Mouse (Mus musculus) neural tube, embryonic 12.5 days (tissue): ENCODE measurements around the gene Tmprss9. TPM values are rescaled to one million over a fixed set of nuclear protein-coding genes. Genes with fewer than 3 reads are reported as not detected.
"Not testable (repeated sequence)": the region's sequence is repeated elsewhere in the genome, so short reads cannot be mapped to it uniquely, and the experiment has no call there.

Experiments used
- ATAC-seq: fragments of 200-750 bp; cut with Nextera tagmentation; 2 replicates; pipeline ENCODE4 v1.8.0; 2017; ENCODE audit warnings: low read depth, mild to moderate bottlenecking, moderate TSS enrichment, moderate library complexity; ENCODE audit not compliant: low FRiP score
- H3K27ac ChIP-seq: fragments of 300-500 bp; sonication (generic); 2 replicates; pipeline ENCODE4 v1.5.1; 2016
- H3K27me3 ChIP-seq: fragments of 300-500 bp; sonication (generic); replicated peaks from 2 replicates; pipeline ENCODE4 v1.6.1; 2016; ENCODE audit warnings: mild to moderate bottlenecking
- H3K36me3 ChIP-seq: fragments of 300-500 bp; sonication (generic); 2 replicates; pipeline ENCODE4 v1.6.1; 2016; ENCODE audit warnings: mild to moderate bottlenecking
- H3K4me1 ChIP-seq: fragments of 300-500 bp; sonication (generic); 2 replicates; pipeline ENCODE4 v1.6.1; 2016
- H3K4me2 ChIP-seq: fragments of 300-500 bp; sonication (generic); replicated peaks from 2 replicates; pipeline ENCODE4 v1.6.1; 2016; ENCODE audit warnings: mild to moderate bottlenecking
- H3K4me3 ChIP-seq: fragments of 300-500 bp; sonication (generic); 2 replicates; pipeline ENCODE4 v1.5.1; 2016
- H3K9ac ChIP-seq: fragments of 300-500 bp; sonication (generic); 2 replicates; pipeline ENCODE4 v1.6.1; 2016; ENCODE audit warnings: mild to moderate bottlenecking
- H3K9me3 ChIP-seq: fragments of 300-500 bp; sonication (generic); 2 replicates; pipeline ENCODE4 v1.6.1; 2016; ENCODE audit warnings: mild to moderate bottlenecking
- WGBS: fragments of 180-500 bp; shearing (Covaris S2); methylation state at CpG from one replicate; pipeline ENCODE4 v1.1.7; 2016; 5-methylcytosine and 5-hydroxymethylcytosine counted together
- polyA plus RNA-seq: library from polyadenylated mRNA; unstranded; fragments of >200 nt; fragmentation: Nextera tagmentation; extraction: Ambion mirVana; gene quantifications from 2 replicates; pipeline ENCODE4 v1.2.1, GENCODE M21; 2016

The Tmprss9 gene
- 0.06 and 0.10 TPM in 2 replicates for polyA plus RNA-seq

GRCm38 (mm10) chr10:80871581-80871980 is at the start of gene Tmprss9:
Tmprss9 (plus strand) TSS chr10:80871848.
- H3K4me1 ChIP-seq: no peaks in the 10 kb centered on the region
- no peaks in the 10 kb centered on the region; the same call in 1 of the 2 replicates for H3K27me3 ChIP-seq
- H3K36me3 ChIP-seq: peaks cover 18% of the 10 kb centered on the region
- H3K4me3 ChIP-seq: no peak within 1 kb of the TSS
- H3K4me2 ChIP-seq: no peak within 1 kb of the TSS
- ATAC-seq: no peak
- WGBS: 36% methylated on average over 9 of the region's 9 CpGs
- no peak within 1 kb of the TSS for H3K27ac ChIP-seq
- H3K9me3 ChIP-seq: no peaks in the 10 kb centered on the region
- no peak within 1 kb of the TSS for H3K9ac ChIP-seq

- H3K4me1 ChIP-seq: no peaks in the 10 kb centered on the region; the same call in 1 of the 2 replicates
- ATAC-seq: no peak
- no peaks in the 10 kb centered on the region for H3K27me3 ChIP-seq
- H3K36me3 ChIP-seq: no peaks in the 10 kb centered on the region
- no peak overlapping the region for H3K4me2 ChIP-seq
- 46% methylated on average over 2 of the region's 2 CpGs for WGBS
- no peak overlapping the region for H3K27ac ChIP-seq
- H3K9ac ChIP-seq: no peak overlapping the region
- H3K9me3 ChIP-seq: no peaks in the 10 kb centered on the region
- H3K4me3 ChIP-seq: no peak overlapping the region
These were observed 49.7 kb upstream of the Tmprss9 start for GRCm38 (mm10) chr10:80821991-80822390.

- Histone ChIP-seq H3K4me3 (no peak overlapping the region), H3K4me1 (peaks cover 2% of the 10 kb centered on the region), H3K36me3 (no peaks in the 10 kb centered on the region), H3K27me3 (no peaks in the 10 kb centered on the region), H3K27ac (no peak overlapping the region), H3K9me3 (no peaks in the 10 kb centered on the region), H3K9ac (no peak overlapping the region), H3K4me2 (no peak overlapping the region)
- 92% methylated on average over 5 of the region's 5 CpGs for WGBS
- no peak for ATAC-seq
These were observed 49.1 kb upstream of the Tmprss9 start for GRCm38 (mm10) chr10:80822528-80822927.

- WGBS: 94% methylated on average over 1 of the region's 1 CpGs
These were observed 48.3 kb upstream of the Tmprss9 start for GRCm38 (mm10) chr10:80823316-80823715.

GRCm38 (mm10) chr10:80823847-80824643 is 47.6 kb upstream of the Tmprss9 start:
- Histone ChIP-seq H3K4me2 (no peak overlapping the region), H3K9ac (no peak overlapping the region), H3K36me3 (peaks cover 4% of the 10 kb centered on the region), H3K27me3 (no peaks in the 10 kb centered on the region), H3K4me1 (peaks cover 14% of the 10 kb centered on the region), H3K9me3 (no peaks in the 10 kb centered on the region), H3K27ac (no peak overlapping the region), H3K4me3 (no peak overlapping the region)
- ATAC-seq: no peak
- 71% methylated on average over 8 of the region's 8 CpGs for WGBS

More at GRCm38 (mm10) chr10:80823316-80823715, 48.3 kb upstream of the Tmprss9 start:
- no peaks in the 10 kb centered on the region for H3K27me3 ChIP-seq
- peaks cover under 1% of the 10 kb centered on the region; the same call in 1 of the 2 replicates for H3K36me3 ChIP-seq
- H3K9ac ChIP-seq: no peak overlapping the region
- H3K27ac ChIP-seq: no peak overlapping the region
- no peak overlapping the region for H3K4me2 ChIP-seq
- peaks cover 10% of the 10 kb centered on the region for H3K4me1 ChIP-seq
- ATAC-seq: no peak
- H3K4me3 ChIP-seq: no peak overlapping the region
- H3K9me3 ChIP-seq: no peaks in the 10 kb centered on the region

- Histone ChIP-seq H3K4me1 (peaks cover 21% of the 10 kb centered on the region), H3K9me3 (no peaks in the 10 kb centered on the region), H3K4me3 (no peak overlapping the region), H3K9ac (no peak overlapping the region), H3K27me3 (no peaks in the 10 kb centered on the region), H3K27ac (no peak overlapping the region), H3K36me3 (peaks cover 12% of the 10 kb centered on the region), H3K4me2 (no peak overlapping the region)
- no peak for ATAC-seq
- 77% methylated on average over 2 of the region's 2 CpGs for WGBS
These were observed 46.8 kb upstream of the Tmprss9 start for GRCm38 (mm10) chr10:80824827-80825226.

GRCm38 (mm10) chr10:80826151-80827062 is 45.2 kb upstream of the Tmprss9 start, which contains the start of gene Oaz1:
Oaz1 (plus strand) TSS chr10:80826656.
- peak within 1 kb of the TSS; percentile 70 for H3K27ac ChIP-seq
- peak within 1 kb of the TSS; percentile 87 for H3K4me3 ChIP-seq
- no peaks in the 10 kb centered on the region for H3K27me3 ChIP-seq
- H3K9me3 ChIP-seq: no peaks in the 10 kb centered on the region
- peak within 1 kb of the TSS; percentile 92 for H3K9ac ChIP-seq
- H3K4me1 ChIP-seq: peaks cover 35% of the 10 kb centered on the region
- peak within 1 kb of the TSS; percentile 99 for H3K4me2 ChIP-seq
- H3K36me3 ChIP-seq: peaks cover 22% of the 10 kb centered on the region
- peak; percentile 97 for ATAC-seq
- WGBS: under 1% methylated on average over 80 of the region's 82 CpGs

GRCm38 (mm10) chr10:80827063-80827869 is 44.4 kb upstream of the Tmprss9 start:
- peak overlapping the region; percentile 99 for H3K4me2 ChIP-seq
- ATAC-seq: no peak

GRCm38 (mm10) chr10:80827870-80828420 is 43.7 kb upstream of the Tmprss9 start:
- Histone ChIP-seq H3K9ac (peak overlapping the region; percentile 92), H3K27ac (no peak overlapping the region), H3K4me2 (peak overlapping the region; percentile 99), H3K4me3 (peak overlapping the region; percentile 87), H3K4me1 (peaks cover 35% of the 10 kb centered on the region), H3K36me3 (peaks cover 22% of the 10 kb centered on the region), H3K9me3 (no peaks in the 10 kb centered on the region), H3K27me3 (no peaks in the 10 kb centered on the region)
- no peak for ATAC-seq
- 83% methylated on average over 10 of the region's 10 CpGs for WGBS

More at GRCm38 (mm10) chr10:80827063-80827869, 44.4 kb upstream of the Tmprss9 start:
- WGBS: 9% methylated on average over 29 of the region's 29 CpGs
- H3K27ac ChIP-seq: peak overlapping the region; percentile 64; the same call in 1 of the 2 replicates
- peak overlapping the region; percentile 87 for H3K4me3 ChIP-seq
- H3K27me3 ChIP-seq: no peaks in the 10 kb centered on the region
- H3K9me3 ChIP-seq: no peaks in the 10 kb centered on the region
- peaks cover 35% of the 10 kb centered on the region for H3K4me1 ChIP-seq
- H3K36me3 ChIP-seq: peaks cover 22% of the 10 kb centered on the region
- peak overlapping the region; percentile 92 for H3K9ac ChIP-seq

GRCm38 (mm10) chr10:80828587-80828986 is 43.1 kb upstream of the Tmprss9 start:
- ATAC-seq, H3K27ac ChIP-seq, H3K27me3 ChIP-seq, H3K9me3 ChIP-seq, H3K9ac ChIP-seq: not testable (repeated sequence)
- Histone ChIP-seq H3K36me3 (peaks cover 22% of the 10 kb centered on the region), H3K4me1 (peaks cover 35% of the 10 kb centered on the region), H3K4me2 (peak overlapping the region; percentile 99), H3K4me3 (peak overlapping the region; percentile 87; the same call in 1 of the 2 replicates)
- whole genome bisulfite sequencing: 87% methylated on average over 9 of the region's 9 CpGs
